Mouse (Mus musculus) liver, embryonic 14.5 days (tissue): ENCODE data around the gene Mef2c. TPM values are rescaled to one million over a fixed set of nuclear protein-coding genes. Genes with fewer than 3 reads are reported as not detected.

Experiments used
- ATAC-seq: fragments of 200-750 bp; cut with Nextera tagmentation; 2 replicates; pipeline ENCODE4 v1.8.0; 2017; ENCODE audit warnings: moderate number of reproducible peaks, mild to moderate bottlenecking, moderate library complexity; ENCODE audit not compliant: insufficient read depth
- DNase-seq, 3 experiments: peaks; one replicate each; pipeline ENCODE4 v3.0.0-alpha.2; 2012 to 2013; ENCODE audit warnings: low read depth in 3 of 3, low spot score in 3 of 3
- H3K27ac ChIP-seq: fragments of 300-500 bp; sonication (generic); 2 replicates; pipeline ENCODE4 v1.5.1; 2014; ENCODE audit warnings: moderate library complexity, mild to moderate bottlenecking, control low read depth, inconsistent platforms
- H3K27me3 ChIP-seq: fragments of 300-500 bp; sonication (generic); 2 replicates; pipeline ENCODE4 v1.6.1; 2014; ENCODE audit warnings: mild to moderate bottlenecking, low read length, moderate library complexity; ENCODE audit not compliant: control insufficient read depth, insufficient read depth
- H3K36me3 ChIP-seq: fragments of 300-500 bp; sonication (generic); replicated peaks from 2 replicates; pipeline ENCODE4 v1.6.1; 2014; ENCODE audit warnings: low read depth; ENCODE audit not compliant: control insufficient read depth, insufficient read depth
- H3K4me1 ChIP-seq, 2 experiments: fragments of 200-500 bp in 1 of 2; fragments of 300-500 bp in 1 of 2; sonication (generic) in 1 of 2; replicated peaks; 2 replicates each; pipeline ENCODE4 v1.6.1; 2012 to 2014; ENCODE audit warnings: antibody characterized with exemption in 1 of 2, inconsistent platforms in 1 of 2, low read length in 1 of 2; ENCODE audit not compliant: control insufficient read depth in 2 of 2, insufficient read depth in 2 of 2
- H3K4me2 ChIP-seq: fragments of 300-500 bp; sonication (generic); 2 replicates; pipeline ENCODE4 v1.6.1; 2014; ENCODE audit warnings: low read depth, mild to moderate bottlenecking, control low read depth, moderate library complexity
- H3K4me3 ChIP-seq, 2 experiments: fragments of 200-500 bp in 1 of 2; fragments of 300-500 bp in 1 of 2; sonication (generic) in 1 of 2; 2 replicates each; pipeline ENCODE4 v1.5.1; 2012 to 2014; ENCODE audit warnings: low read depth in 2 of 2, low read length in 2 of 2, mild to moderate bottlenecking in 2 of 2, control low read depth in 1 of 2, inconsistent platforms in 1 of 2, moderate library complexity in 1 of 2; ENCODE audit not compliant: insufficient read depth in 1 of 2
- H3K9ac ChIP-seq: fragments of 300-500 bp; sonication (generic); replicated peaks from 2 replicates; pipeline ENCODE4 v1.6.1; 2014; ENCODE audit warnings: mild to moderate bottlenecking, control low read depth, moderate library complexity
- H3K9me3 ChIP-seq: fragments of 300-500 bp; sonication (generic); 2 replicates; pipeline ENCODE4 v1.6.1; 2016; ENCODE audit warnings: low read length, mixed read lengths; ENCODE audit not compliant: control insufficient read depth
- CTCF ChIP-seq: IDR thresholded peaks from 2 replicates; pipeline ENCODE4 v1.5.1; 2016; ENCODE audit warnings: antibody characterized with exemption, low read depth, control low read depth
- EP300 ChIP-seq: IDR thresholded peaks from 2 replicates; pipeline ENCODE4 v1.6.1; 2016; ENCODE audit warnings: antibody characterized with exemption, low read depth
- WGBS: fragments of 180-500 bp; shearing (Covaris S2); extraction: QIAGEN DNeasy Blood & Tissue Kit; methylation state at CpG from one replicate; pipeline ENCODE4 v1.1.7; 2014; ENCODE audit not compliant: insufficient replicate concordance; 5-methylcytosine and 5-hydroxymethylcytosine counted together
- polyA plus RNA-seq, 2 experiments: library from polyadenylated mRNA; depleted of rRNA in 1 of 2; stranded (reverse) in 1 of 2; unstranded in 1 of 2; fragments of >200 nt; fragmentation: Nextera tagmentation in 1 of 2; extraction: Ambion mirVana in 1 of 2; gene quantifications; 2 replicates each; pipeline versions ENCODE4 v1.2.1 to v1.2.3; 2012 to 2014

Mef2c gene
- polyA plus RNA-seq, 2 experiments: 3.2 to 8.7 TPM

- DNase-seq (no peak), ATAC-seq (no peak)
- 75% methylated on average over 3 of the region's 3 CpGs for WGBS
- H3K27me3 ChIP-seq: no peaks in the 10 kb centered on the region
- peaks cover 2 to 19% of the 10 kb centered on the region in 2 experiments; a peak in 3 of 4 replicates for H3K4me1 ChIP-seq
- no peak overlapping the region for H3K27ac ChIP-seq
- TF ChIP-seq CTCF (no peak), EP300 (no peak)
- no peak overlapping the region for H3K4me2 ChIP-seq
- H3K36me3 ChIP-seq: no peaks in the 10 kb centered on the region
- H3K9me3 ChIP-seq: no peaks in the 10 kb centered on the region
- H3K9ac ChIP-seq: no peak overlapping the region
- H3K4me3 ChIP-seq: no peak overlapping the region
Measured at GRCm38 (mm10) chr13:83567681-83568080, 63.8 kb downstream of the Mef2c start.

DNA sequence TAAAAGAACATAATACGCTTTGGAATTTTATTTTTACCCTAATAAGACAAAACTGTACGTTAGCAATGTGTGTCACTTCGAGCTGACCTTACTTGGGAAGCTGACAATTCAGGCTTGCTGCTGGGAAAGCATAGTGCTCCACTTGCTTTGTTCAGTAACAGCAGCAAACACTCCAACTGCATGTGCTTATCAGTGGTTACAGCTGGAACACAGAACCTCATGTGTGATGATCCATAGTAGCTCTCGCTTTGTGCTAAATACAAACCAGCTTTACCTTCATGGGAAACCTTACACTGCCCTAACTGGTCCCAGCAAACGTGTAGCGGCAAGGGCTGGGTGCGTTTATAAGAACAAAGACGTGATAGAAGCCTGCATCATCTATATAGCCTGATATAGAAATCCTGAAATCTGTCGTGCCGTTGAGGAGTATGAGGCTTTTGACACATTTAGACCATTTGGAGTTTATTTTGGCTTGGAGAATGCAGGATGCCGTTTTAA, 65.0 kb downstream of the Mef2c start:
- ATAC-seq (peak; percentile 63), DNase-seq (no peak)
- Histone ChIP-seq H3K4me1 (peaks cover 3 to 23% of the 10 kb centered on the region in 2 experiments; a peak in 3 of 4 replicates), H3K27ac (no peak overlapping the region), H3K9me3 (no peaks in the 10 kb centered on the region), H3K4me2 (no peak overlapping the region), H3K4me3 (no peak overlapping the region), H3K36me3 (no peaks in the 10 kb centered on the region), H3K9ac (no peak overlapping the region), H3K27me3 (no peaks in the 10 kb centered on the region)
- TF ChIP-seq CTCF (no peak), EP300 (peak; percentile 73)
- WGBS: 35% methylated on average over 11 of the region's 11 CpGs

DNA sequence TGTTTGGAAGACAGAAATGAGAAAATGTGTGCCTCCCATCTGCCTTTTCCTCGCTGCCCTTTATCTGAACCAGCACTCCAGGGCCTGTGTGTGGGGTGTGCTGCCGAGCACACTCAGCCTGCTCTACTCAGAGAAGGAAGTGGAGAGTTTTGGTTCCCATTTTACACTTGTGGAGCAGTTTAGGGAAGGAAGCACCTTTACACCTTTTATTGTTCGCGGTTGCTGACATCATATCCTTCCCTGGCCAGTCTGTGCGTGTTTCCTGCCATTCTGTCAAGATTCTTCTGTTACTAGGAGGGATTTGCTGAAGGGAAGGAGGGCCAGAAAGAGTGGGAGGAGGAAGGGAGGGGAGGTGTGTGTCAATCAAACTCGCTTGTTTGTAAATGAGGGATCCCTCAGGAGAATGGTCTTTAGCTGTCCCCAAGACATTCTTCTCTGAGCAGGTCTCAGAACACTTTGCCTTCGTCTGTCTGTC, 68.2 kb downstream of the Mef2c start:
- Histone ChIP-seq H3K4me2 (peak overlapping the region; percentile 57), H3K9ac (peak overlapping the region; percentile 27; the same call in 1 of the 2 replicates), H3K9me3 (no peaks in the 10 kb centered on the region), H3K4me3 (peak overlapping the region in 1 of 2 experiments; percentile 13; a peak in 1 of 4 replicates), H3K27ac (no peak overlapping the region; the same call in 1 of the 2 replicates), H3K4me1 (peaks cover 3 to 27% of the 10 kb centered on the region in 2 experiments; a peak in 3 of 4 replicates), H3K27me3 (no peaks in the 10 kb centered on the region), H3K36me3 (no peaks in the 10 kb centered on the region)
- 4% methylated on average over 7 of the region's 7 CpGs for WGBS
- ATAC-seq (peak; percentile 77), DNase-seq (peak; percentile 30 to 46 (median 42))
- TF ChIP-seq EP300 (no peak), CTCF (no peak)

GRCm38 (mm10) chr13:83572469-83572868, 68.6 kb downstream of the Mef2c start:
- ATAC-seq (peak; percentile 5; the same call in 1 of the 2 replicates), DNase-seq (no peak)
- H3K27ac ChIP-seq: no peak overlapping the region; the same call in 1 of the 2 replicates
- H3K9me3 ChIP-seq: no peaks in the 10 kb centered on the region
- H3K4me3 ChIP-seq: peak overlapping the region in 1 of 2 experiments; percentile 13; a peak in 1 of 4 replicates
- no peaks in the 10 kb centered on the region for H3K36me3 ChIP-seq
- H3K4me2 ChIP-seq: peak overlapping the region; percentile 57
- H3K9ac ChIP-seq: peak overlapping the region; percentile 27; the same call in 1 of the 2 replicates
- peaks cover 3 to 24% of the 10 kb centered on the region in 2 experiments; a peak in 3 of 4 replicates for H3K4me1 ChIP-seq
- 24% methylated on average over 5 of the region's 5 CpGs for WGBS
- no peaks in the 10 kb centered on the region for H3K27me3 ChIP-seq
- TF ChIP-seq EP300: no peak
- no peak for TF ChIP-seq CTCF

DNA sequence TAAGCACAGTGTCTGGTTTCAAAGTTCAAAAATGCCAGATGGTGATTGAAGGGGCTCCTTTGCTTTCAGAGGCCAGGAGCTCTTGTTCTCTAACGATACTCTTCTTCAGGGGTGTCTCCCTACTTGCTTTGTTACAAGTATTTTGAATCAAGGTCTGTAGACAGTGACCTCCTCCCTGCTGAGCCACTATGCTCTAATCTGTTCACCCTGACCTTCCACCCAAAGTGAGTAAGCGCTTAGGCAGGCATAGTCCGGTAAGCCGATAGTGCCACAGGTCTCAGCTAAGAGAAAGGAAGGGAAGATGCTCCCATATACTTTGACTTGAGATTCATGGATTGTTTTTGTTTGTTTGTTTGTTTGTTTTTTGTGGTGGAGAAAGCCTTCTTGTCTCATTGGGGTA, 69.5 kb downstream of the Mef2c start:
- TF ChIP-seq EP300: no peak
- Histone ChIP-seq H3K4me3 (no peak overlapping the region), H3K4me1 (peaks cover 3 to 21% of the 10 kb centered on the region in 2 experiments; a peak in 3 of 4 replicates), H3K36me3 (no peaks in the 10 kb centered on the region), H3K4me2 (peak overlapping the region; percentile 21), H3K27me3 (no peaks in the 10 kb centered on the region), H3K9ac (no peak overlapping the region), H3K9me3 (no peaks in the 10 kb centered on the region), H3K27ac (no peak overlapping the region)
- no peak for ATAC-seq
- no peak for DNase-seq
- 18% methylated on average over 4 of the region's 4 CpGs for WGBS
